ENCODE assay signal across 9 mouse cellular contexts in genomic region chr17:56693851-56694310, GRCm38 (mm10). TPM values are rescaled to one million over a fixed set of nuclear protein-coding genes. Genes with fewer than 3 reads are reported as not detected.
DNase-seq lines count a peak whose midpoint lies in the region; ATAC-seq and TF ChIP-seq lines count a peak whose summit lies in the region.
"Had no signal": no experiment of that assay in that cellular context is flagged by ENCODE, and none has a peak within 500 bp of the region (broad histone marks: within the 10 kb centered on the region; RNA-seq: fewer than 3 reads in every experiment).

No protein-coding gene starts in this region.

- H3K4me2 ChIP-seq in forebrain, postnatal 0 days (ENCODE audit: low read depth): no peak overlapping the region
- H3K4me2 ChIP-seq in hindbrain, embryonic 16.5 days (ENCODE audit: low read length): no peak overlapping the region
- no peak overlapping the region for H3K4me2 ChIP-seq in neural tube, embryonic 15.5 days

- H3K9me3 ChIP-seq in forebrain, postnatal 0 days (ENCODE audit: low read length): no peaks in the 10 kb centered on the region
- no peaks in the 10 kb centered on the region for H3K9me3 ChIP-seq in hindbrain, embryonic 16.5 days (ENCODE audit: control insufficient read depth, low read length)
- H3K9me3 ChIP-seq in neural tube, embryonic 15.5 days (replicated peaks): no peaks in the 10 kb centered on the region

- WGBS in forebrain, postnatal 0 days: 18% methylated on average over 6 of the region's 6 CpGs
- 35% methylated on average over 6 of the region's 6 CpGs for WGBS in hindbrain, embryonic 16.5 days
- WGBS in neural tube, embryonic 15.5 days: 36% methylated on average over 6 of the region's 6 CpGs

- no peaks in the 10 kb centered on the region for H3K27me3 ChIP-seq in forebrain, postnatal 0 days (ENCODE audit: insufficient read depth, low read length)
- no peaks in the 10 kb centered on the region for H3K27me3 ChIP-seq in hindbrain, embryonic 16.5 days (replicated peaks; ENCODE audit: control insufficient read depth, insufficient read depth, low read length)
- H3K27me3 ChIP-seq in neural tube, embryonic 15.5 days (replicated peaks): no peaks in the 10 kb centered on the region

- ATAC-seq in forebrain, postnatal 0 days: peak; percentile 87
- peak; percentile 49 for ATAC-seq in hindbrain, embryonic 16.5 days
- peak; percentile 51 for ATAC-seq in neural tube, embryonic 15.5 days (ENCODE audit: low FRiP score)

- DNase-seq in MN1 (ENCODE audit: low spot score): peak; percentile 97
- peak; percentile 81 for DNase-seq in adrenal gland, postnatal 10 days
- DNase-seq in forebrain, postnatal 0 days: peak; percentile 79
- peak; percentile 60 to 71 for DNase-seq in left cerebral cortex, adult 18-20 months (ENCODE audit: low spot score in 2 of 2)
- DNase-seq in embryo, embryonic 9.5 days (ENCODE audit: extremely low spot score): no peak
- no peak for DNase-seq in thymus, postnatal 0 days (ENCODE audit: low spot score)

- no peak overlapping the region for H3K27ac ChIP-seq in forebrain, postnatal 0 days (ENCODE audit: low read depth, low read length)
- peak overlapping the region; percentile 63 for H3K27ac ChIP-seq in hindbrain, embryonic 16.5 days (ENCODE audit: low read depth, low read length)
- H3K27ac ChIP-seq in neural tube, embryonic 15.5 days (replicated peaks): peak overlapping the region; percentile 56
- H3K27ac ChIP-seq: macrophage had no signal

- peaks cover 80% of the 10 kb centered on the region for H3K36me3 ChIP-seq in forebrain, postnatal 0 days (ENCODE audit: insufficient read depth)
- peaks cover 30% of the 10 kb centered on the region for H3K36me3 ChIP-seq in hindbrain, embryonic 16.5 days (ENCODE audit: control insufficient read depth, insufficient read depth, low read length)
- peaks cover 58% of the 10 kb centered on the region for H3K36me3 ChIP-seq in neural tube, embryonic 15.5 days

- no peak for TF ChIP-seq CTCF in forebrain, postnatal 0 days (IDR thresholded peaks at IDR 0.05; ENCODE audit: low read depth)

- no peak overlapping the region for H3K4me3 ChIP-seq in forebrain, postnatal 0 days (ENCODE audit: low read depth, low read length)
- no peak overlapping the region for H3K4me3 ChIP-seq in hindbrain, embryonic 16.5 days (ENCODE audit: low read length)
- no peak overlapping the region for H3K4me3 ChIP-seq in neural tube, embryonic 15.5 days (replicated peaks)

- H3K4me1 ChIP-seq in forebrain, postnatal 0 days (ENCODE audit: insufficient read depth): no peaks in the 10 kb centered on the region
- H3K4me1 ChIP-seq in hindbrain, embryonic 16.5 days (ENCODE audit: control insufficient read depth, insufficient read depth, low read depth, low read length): peaks cover 17% of the 10 kb centered on the region
- peaks cover 28% of the 10 kb centered on the region for H3K4me1 ChIP-seq in neural tube, embryonic 15.5 days

- H3K9ac ChIP-seq in forebrain, postnatal 0 days: no peak overlapping the region
- no peak overlapping the region for H3K9ac ChIP-seq in hindbrain, embryonic 16.5 days (ENCODE audit: low read depth, low read length)
- no peak overlapping the region for H3K9ac ChIP-seq in neural tube, embryonic 15.5 days (replicated peaks)

RNA-seq across cellular contexts. Expression of gene Ranbp3, which starts 20.8 kb away (rescaled TPM):
- total RNA-seq in adrenal gland, postnatal 10 days (2021): 10 to 100 TPM; 56.6 to 62.0 TPM
- total RNA-seq in forebrain, postnatal 0 days (2014; rRNA removed): 104 and 115 TPM in 2 replicates
- polyA plus RNA-seq in forebrain, postnatal 0 days (2015; fragmentation: Nextera tagmentation; extraction: Ambion mirVana): 98.2 and 100 TPM in 2 replicates
- polyA plus RNA-seq in hindbrain, embryonic 16.5 days (2015; fragmentation: Nextera tagmentation; extraction: Ambion mirVana): 100 and 110 TPM in 2 replicates
- 10 to 100 TPM; 89.7 to 91.2 TPM for total RNA-seq in left cerebral cortex, adult 18-20 months (2021)
- polyA plus RNA-seq in neural tube, embryonic 15.5 days (2015; fragmentation: Nextera tagmentation; extraction: Ambion mirVana): 94.2 and 95.4 TPM in 2 replicates
- polyA plus RNA-seq in thymus, postnatal 0 days (2015; fragmentation: Nextera tagmentation; extraction: Ambion mirVana): 76.2 and 81.4 TPM in 2 replicates

RNA-seq across cellular contexts. Expression of gene Ndufa11, which starts 23.7 kb away (rescaled TPM):
- total RNA-seq in adrenal gland, postnatal 10 days (2021): 100 to 1,000 TPM; 432 to 465 TPM
- total RNA-seq in forebrain, postnatal 0 days (2014; rRNA removed): 191 TPM in 2 replicates
- 576 and 730 TPM in 2 replicates for polyA plus RNA-seq in forebrain, postnatal 0 days (2015; fragmentation: Nextera tagmentation; extraction: Ambion mirVana)
- polyA plus RNA-seq in hindbrain, embryonic 16.5 days (2015; fragmentation: Nextera tagmentation; extraction: Ambion mirVana): 565 and 621 TPM in 2 replicates
- 100 to 1,000 TPM; 218 to 234 TPM for total RNA-seq in left cerebral cortex, adult 18-20 months (2021)
- polyA plus RNA-seq in neural tube, embryonic 15.5 days (2015; fragmentation: Nextera tagmentation; extraction: Ambion mirVana): 639 and 709 TPM in 2 replicates
- polyA plus RNA-seq in thymus, postnatal 0 days (2015; fragmentation: Nextera tagmentation; extraction: Ambion mirVana): 821 and 873 TPM in 2 replicates

RNA-seq across cellular contexts. Expression of gene Vmac, which starts 23.9 kb away (rescaled TPM):
- total RNA-seq in adrenal gland, postnatal 10 days (2021): 10 to 100 TPM; 16.8 to 24.2 TPM
- 23.2 and 33.7 TPM in 2 replicates for total RNA-seq in forebrain, postnatal 0 days (2014; rRNA removed)
- polyA plus RNA-seq in forebrain, postnatal 0 days (2015; fragmentation: Nextera tagmentation; extraction: Ambion mirVana): 24.3 and 26.9 TPM in 2 replicates
- polyA plus RNA-seq in hindbrain, embryonic 16.5 days (2015; fragmentation: Nextera tagmentation; extraction: Ambion mirVana): 15.1 and 16.6 TPM in 2 replicates
- 10 to 100 TPM in 1 of 2 experiments, 1 to 10 TPM in 1; 9.6 to 13.5 TPM for total RNA-seq in left cerebral cortex, adult 18-20 months (2021)
- polyA plus RNA-seq in neural tube, embryonic 15.5 days (2015; fragmentation: Nextera tagmentation; extraction: Ambion mirVana): 13.8 and 18.1 TPM in 2 replicates
- polyA plus RNA-seq in thymus, postnatal 0 days (2015; fragmentation: Nextera tagmentation; extraction: Ambion mirVana): 20.3 and 26.9 TPM in 2 replicates

Comparison
In these comparisons a context has a peak if more than half of its experiments do, and no peak if none do; other contexts are left out.
1. DNase-seq: peak in MN1 (single experiment), adrenal gland, postnatal 10 days (single experiment), forebrain, postnatal 0 days (single experiment) and left cerebral cortex, adult 18-20 months (2 of 2); none in embryo, embryonic 9.5 days (single experiment) and thymus, postnatal 0 days (single experiment).
2. Peak in every context shown above with its lines, with median percentiles within 50 percentile points of each other: ATAC-seq.